Mouse (Mus musculus): ENCODE results near the gene Abcc6. TPM values are rescaled to one million over a fixed set of nuclear protein-coding genes. Genes with fewer than 3 reads are reported as not detected.

Gene Abcc6
- total RNA-seq (2021), result 1 to 10 TPM; 1.2 to 1.7 TPM
- long read RNA-seq, result 0 reads

DNA sequence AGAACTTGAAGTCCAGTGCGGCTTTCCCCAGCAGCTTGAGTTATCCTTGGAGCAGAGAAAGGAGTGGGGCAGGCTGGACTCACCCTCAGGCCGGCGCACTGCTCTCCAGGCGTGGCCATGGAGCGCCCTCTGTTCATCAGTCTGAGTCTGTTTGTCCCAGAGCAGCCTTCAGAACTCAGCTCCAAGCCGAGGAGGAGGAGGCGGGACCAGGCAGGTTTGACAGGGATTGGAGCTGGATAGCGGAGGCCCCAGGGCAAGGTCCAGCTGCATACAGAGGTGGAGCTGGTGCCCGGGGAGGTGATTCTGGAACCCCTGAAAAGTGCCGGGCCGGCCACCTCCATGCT is at the start of gene Abcc6:
TSS of gene Abcc6 (minus strand) at position 158 of the 344 bp plus-strand sequence.
- DNase-seq (ENCODE audit: low spot score in 2 of 2), result no peak

DNA sequence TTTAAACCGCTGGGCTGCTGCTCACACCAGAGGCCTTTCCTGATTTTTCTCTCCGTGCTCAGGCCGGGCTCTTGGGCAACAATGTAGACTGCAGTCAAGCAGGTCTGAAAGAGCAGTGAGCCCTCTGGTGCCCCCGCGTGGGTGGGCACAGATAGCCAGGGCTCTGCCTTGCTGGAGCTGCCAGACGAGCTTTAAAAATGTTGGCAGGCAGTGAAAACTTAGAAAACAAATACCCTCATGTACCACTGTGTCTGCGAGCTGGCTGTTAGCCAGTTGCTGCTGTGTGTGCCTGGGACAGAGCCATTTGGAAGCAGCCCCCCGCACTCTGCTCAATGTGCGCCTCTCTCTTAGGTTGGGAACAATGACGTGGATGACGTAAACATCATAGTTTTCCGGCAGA is 47.6 kb upstream of the Abcc6 start:
- DNase-seq (ENCODE audit: low spot score in 2 of 2), result peak in 1 of 2 experiments; percentile 24

- no peak for DNase-seq (ENCODE audit: low spot score in 2 of 2)
Observed at GRCm38 (mm10) chr7:46076844-46077243, 46.7 kb upstream of the Abcc6 start.

GRCm38 (mm10) chr7:46068831-46069230 is 38.7 kb upstream of the Abcc6 start:
- no peak for DNase-seq (ENCODE audit: low spot score in 2 of 2)

GRCm38 (mm10) chr7:46063296-46063695 is 33.2 kb upstream of the Abcc6 start:
- DNase-seq (ENCODE audit: low spot score in 2 of 2), result no peak

GRCm38 (mm10) chr7:46061614-46062013 is 31.5 kb upstream of the Abcc6 start:
- no peak for DNase-seq (ENCODE audit: low spot score in 2 of 2)

GRCm38 (mm10) chr7:46060688-46061087 is 30.6 kb upstream of the Abcc6 start:
- DNase-seq (ENCODE audit: low spot score in 2 of 2), result no peak

GRCm38 (mm10) chr7:46058882-46059281 is 28.8 kb upstream of the Abcc6 start:
- no peak for DNase-seq (ENCODE audit: low spot score in 2 of 2)

DNA sequence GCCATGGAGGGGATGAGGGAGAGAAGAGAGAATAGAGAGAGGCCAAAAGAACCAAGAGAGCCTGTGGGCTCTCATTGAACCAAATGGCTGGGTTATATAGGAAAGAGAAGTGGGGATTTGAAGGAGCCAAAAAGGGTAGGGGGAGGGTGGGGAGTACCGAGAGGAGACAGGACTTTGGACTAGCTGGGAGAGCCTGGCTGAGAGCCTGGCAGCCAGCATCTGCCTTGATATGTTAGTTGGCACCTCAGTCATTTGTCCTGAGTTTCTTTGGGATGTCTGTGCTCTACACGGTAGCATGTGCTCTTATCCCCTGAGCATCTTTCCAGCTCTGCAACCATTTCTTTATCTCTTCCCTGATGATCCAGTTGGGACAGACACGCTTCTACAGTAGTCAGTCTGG is 23.5 kb upstream of the Abcc6 start:
- no peak for DNase-seq (ENCODE audit: low spot score in 2 of 2)

DNA sequence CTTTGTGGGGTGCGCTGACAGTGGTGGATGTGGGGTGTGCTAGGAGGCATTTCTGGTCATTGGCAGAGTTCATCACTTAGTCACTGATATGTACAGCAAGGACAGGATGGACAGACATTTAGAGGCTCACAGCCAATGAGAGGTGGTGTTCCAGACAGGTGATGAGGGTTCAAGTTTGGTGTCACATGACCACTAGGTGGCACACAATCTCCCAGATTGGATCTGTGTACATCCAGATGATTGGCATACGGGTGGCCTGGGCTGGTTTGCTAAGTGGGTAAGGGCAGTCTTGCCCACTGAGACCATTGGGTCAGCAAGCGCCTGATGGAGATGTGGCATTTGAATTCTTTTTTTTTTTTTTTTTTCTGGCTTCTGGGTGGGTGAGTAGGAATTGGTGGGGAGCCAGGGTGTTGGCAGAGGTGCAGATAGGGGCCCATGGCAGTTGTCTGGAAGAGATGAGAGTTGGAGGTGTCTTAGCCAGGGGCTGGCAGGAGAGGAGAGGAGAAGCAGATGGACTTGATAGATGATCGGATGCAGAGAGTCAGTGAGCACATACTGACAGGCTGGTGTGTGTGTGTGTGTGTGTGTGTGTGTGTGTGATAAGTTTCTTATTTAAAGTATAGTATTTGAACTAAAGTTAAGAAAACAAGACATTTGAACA is 22.2 kb upstream of the Abcc6 start:
- peak in 1 of 2 experiments; percentile 14 for DNase-seq (ENCODE audit: low spot score in 2 of 2)

DNA sequence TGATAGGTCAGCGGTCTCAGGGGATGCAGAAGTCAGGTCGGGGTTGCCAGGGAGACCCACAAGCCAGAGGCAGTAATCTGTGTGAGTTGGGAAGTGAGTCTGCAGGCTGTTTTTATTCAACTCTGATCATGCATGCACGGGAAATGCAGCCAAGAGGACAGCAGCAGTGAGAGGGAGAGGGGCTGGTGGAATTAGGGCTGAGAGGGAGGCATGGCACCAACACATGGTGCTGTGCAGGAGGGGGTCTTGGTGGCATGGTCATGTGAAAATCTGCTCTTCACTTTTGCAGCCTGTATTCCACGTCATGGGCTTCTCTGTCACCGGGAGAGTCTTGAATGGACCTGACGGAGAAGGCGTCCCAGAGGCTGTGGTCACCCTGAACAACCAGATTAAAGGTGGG is 19.9 kb upstream of the Abcc6 start:
- DNase-seq (ENCODE audit: low spot score in 2 of 2), result no peak

- DNase-seq (ENCODE audit: low spot score in 2 of 2), result no peak
Observed at GRCm38 (mm10) chr7:46047873-46048562, 17.9 kb upstream of the Abcc6 start.

GRCm38 (mm10) chr7:46045882-46046281 is 15.8 kb upstream of the Abcc6 start:
- no peak for DNase-seq (ENCODE audit: low spot score in 2 of 2)

- DNase-seq (ENCODE audit: low spot score in 2 of 2), result no peak
Observed at GRCm38 (mm10) chr7:46044106-46044505, 14.0 kb upstream of the Abcc6 start.

GRCm38 (mm10) chr7:46039873-46040272 is 9.8 kb upstream of the Abcc6 start:
- DNase-seq (ENCODE audit: low spot score in 2 of 2), result no peak

DNA sequence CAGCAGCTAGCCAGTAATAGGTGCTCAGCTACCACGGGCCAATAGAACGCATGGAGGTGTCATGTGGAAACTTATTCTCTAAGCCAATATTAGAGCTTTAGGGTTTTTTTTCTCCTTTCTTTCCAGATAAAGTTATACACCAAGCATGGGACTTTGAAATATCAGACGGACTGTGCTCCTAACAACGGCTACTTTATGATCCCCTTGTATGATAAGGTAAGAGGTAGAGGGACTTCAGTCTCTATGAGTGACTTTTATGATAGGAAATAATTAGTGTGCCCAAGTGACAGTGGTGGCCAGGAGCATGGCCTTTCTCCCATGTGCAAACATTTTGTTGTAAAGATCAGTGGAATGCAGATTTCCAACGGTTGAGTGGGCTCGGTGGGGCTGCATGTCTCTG is 7.3 kb upstream of the Abcc6 start:
- no peak for DNase-seq (ENCODE audit: low spot score in 2 of 2)

DNA sequence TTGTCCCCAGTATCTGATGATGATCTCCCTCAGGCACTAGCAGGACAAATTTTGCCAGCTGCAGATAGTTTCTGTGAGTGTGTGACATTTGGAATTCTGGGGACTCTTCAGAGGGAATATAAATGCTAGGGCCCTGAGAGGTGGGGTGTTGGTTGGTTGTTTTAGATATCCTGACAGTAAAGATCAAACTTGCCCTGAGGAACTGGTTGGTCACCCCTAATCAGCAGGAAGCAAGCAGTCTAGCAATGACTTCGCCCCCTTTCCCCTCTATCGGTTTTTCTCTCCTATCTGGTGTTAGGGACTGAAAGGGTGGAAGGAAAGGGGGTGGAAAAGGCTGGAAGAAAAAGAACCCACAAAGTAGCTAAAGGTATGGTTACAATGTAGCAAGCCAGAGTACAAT is 5.4 kb upstream of the Abcc6 start:
- no peak for DNase-seq (ENCODE audit: low spot score in 2 of 2)

DNA sequence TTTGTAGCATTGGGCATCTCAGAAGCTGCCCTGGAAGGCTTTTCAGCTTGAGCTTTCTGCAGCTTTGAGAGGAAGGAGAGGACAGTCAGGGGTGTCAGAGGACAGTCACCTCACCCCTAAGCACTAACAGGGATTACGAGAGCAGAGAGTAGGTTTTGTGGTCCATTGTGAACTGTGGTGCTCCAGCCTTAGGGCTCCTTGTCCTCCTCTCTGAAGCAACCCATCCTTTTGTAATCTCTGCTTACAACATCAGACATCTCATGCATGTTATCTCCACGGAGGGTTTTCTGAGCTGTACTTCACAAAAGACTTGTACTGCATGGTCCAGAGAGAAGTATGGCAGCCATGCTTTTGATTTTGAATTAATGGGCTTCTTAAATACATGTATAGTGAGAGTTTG is 4.9 kb upstream of the Abcc6 start:
- DNase-seq (ENCODE audit: low spot score in 2 of 2), result no peak

GRCm38 (mm10) chr7:46033870-46034337 is 3.8 kb upstream of the Abcc6 start:
- no peak for DNase-seq (ENCODE audit: low spot score in 2 of 2)

- DNase-seq (ENCODE audit: low spot score in 2 of 2), result peak; percentile 94 to 96
Observed at GRCm38 (mm10) chr7:46033109-46033869, 3.2 kb upstream of the Abcc6 start, which contains the start of gene Nomo1. Gene Nomo1, plus strand, starts transcription at chr7:46033698.

DNA sequence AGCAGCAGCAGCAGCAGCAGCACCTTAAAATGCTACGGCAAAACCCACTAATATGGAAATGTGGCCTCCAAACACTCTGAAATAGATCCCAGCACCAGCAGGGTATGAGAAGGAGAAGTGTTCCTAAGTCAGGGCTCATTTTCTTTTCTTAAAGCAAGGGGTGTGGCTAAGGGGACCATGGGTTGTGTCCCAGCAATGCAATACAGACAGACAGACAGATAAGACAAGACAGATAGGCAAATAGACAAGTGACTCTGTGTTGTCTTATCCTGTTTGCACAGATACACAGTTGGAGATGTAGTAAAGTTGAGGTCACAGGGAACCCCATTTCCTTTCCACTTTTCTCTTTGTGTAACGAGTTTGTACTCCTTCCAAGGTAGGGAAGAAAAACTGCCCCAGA is 973 bp upstream of the Abcc6 start:
- no peak for DNase-seq (ENCODE audit: low spot score in 2 of 2)
